Mouse (Mus musculus) ES-E14 (cell line): ENCODE measurements at regions not wholly inside any gene's neighbourhood (a gene's known extent, or its start where the extent isn't known, plus 50 kb on each side); places are given as distances from the start of the nearest gene placed in this dataset.

ENCODE experiments used
- DNase-seq: peaks from one replicate; pipeline ENCODE4 v3.0.0-alpha.2; 2013; ENCODE audit warnings: low read depth, low spot score
- H3K27ac ChIP-seq: 2 replicates; pipeline ENCODE4 v1.5.1; 2012; ENCODE audit warnings: low read depth, mild to moderate bottlenecking, low read length, moderate library complexity, mixed read lengths; ENCODE audit not compliant: poor library complexity, insufficient read depth, severe bottlenecking
- H3K36me3 ChIP-seq: 2 replicates; pipeline ENCODE4 v1.6.1; 2012; ENCODE audit warnings: mild to moderate bottlenecking, low read length, moderate library complexity, mixed read lengths; ENCODE audit not compliant: control insufficient read depth, poor library complexity, insufficient read depth, severe bottlenecking
- H3K4me1 ChIP-seq, 2 experiments: fragments of 150-350 bp in 1 of 2; sonication (generic) in 1 of 2; 2 replicates each; pipeline ENCODE4 v1.6.1; 2012; ENCODE audit warnings: low read length in 2 of 2, mild to moderate bottlenecking in 1 of 2, mixed read lengths in 1 of 2; ENCODE audit not compliant: control insufficient read depth in 2 of 2, insufficient read depth in 2 of 2, poor library complexity in 1 of 2
- H3K4me3 ChIP-seq, 2 experiments: fragments of 150-350 bp in 1 of 2; sonication (generic) in 1 of 2; 2 replicates each; pipeline ENCODE4 v1.5.1; 2012; ENCODE audit warnings: low read length in 2 of 2, low read depth in 1 of 2, mild to moderate bottlenecking in 1 of 2, mixed read lengths in 1 of 2; ENCODE audit not compliant: insufficient read depth in 1 of 2, poor library complexity in 1 of 2, severe bottlenecking in 1 of 2
- H3K9ac ChIP-seq: 2 replicates; pipeline ENCODE4 v1.6.1; 2012; ENCODE audit warnings: low read depth, mild to moderate bottlenecking, low read length, mixed read lengths; ENCODE audit not compliant: poor library complexity, insufficient read depth, severe bottlenecking
- H3K9me3 ChIP-seq: fragments of 150-350 bp; sonication (generic); 2 replicates; pipeline ENCODE4 v1.6.1; 2012; ENCODE audit warnings: low read depth, mild to moderate bottlenecking, low read length; ENCODE audit not compliant: control insufficient read depth, insufficient read depth
- CHD2 ChIP-seq: IDR thresholded peaks from 2 replicates; pipeline ENCODE4 v1.6.1; 2014; ENCODE audit warnings: mild to moderate bottlenecking, low read depth, low read length, inconsistent platforms
- in situ Hi-C, 2 experiments: fragments of 600-800 bp; cut with MboI; formaldehyde crosslinking; loops; one replicate each; pipeline ENCODE4 v1.15.1; 2025; ENCODE audit warnings: low sequenced_read_pairs in 2 of 2, inconsistent platforms in 1 of 2; ENCODE audit not compliant: unreplicated experiment in 2 of 2

DNA sequence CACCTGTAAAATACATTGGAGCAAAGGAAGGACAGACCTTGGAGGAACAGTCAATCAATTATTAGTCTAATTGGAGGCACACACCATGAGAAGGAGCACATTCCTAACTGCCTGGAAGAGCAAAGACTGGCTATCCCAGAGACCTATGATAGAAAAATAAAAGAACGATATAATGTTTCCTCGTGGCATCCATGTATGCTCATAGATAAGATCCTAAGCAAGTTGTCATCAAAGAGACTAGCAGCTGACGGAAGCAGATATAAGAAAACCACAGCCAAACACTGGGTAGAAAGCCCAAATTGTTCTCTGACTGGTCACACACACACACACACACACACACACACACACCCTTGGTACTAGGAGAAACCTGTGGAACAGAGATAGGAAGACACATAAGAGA, 986.6 kb upstream of the Manea start:
- DNase-seq = no peak
- H3K27ac ChIP-seq = no peak overlapping the region
- in situ Hi-C loops = no loop called here

More for the DNA sequence above, 986.6 kb upstream of the Manea start:
- no peaks in the 10 kb centered on the region for H3K36me3 ChIP-seq
- H3K9me3 ChIP-seq = no peaks in the 10 kb centered on the region
- no peak for TF ChIP-seq CHD2
- no peak overlapping the region for H3K4me3 ChIP-seq
- no peaks in the 10 kb centered on the region for H3K4me1 ChIP-seq
- H3K9ac ChIP-seq = no peak overlapping the region
